Mouse (Mus musculus) kidney, adult 18-20 months (tissue): ENCODE measurements around the gene Ryr2.
"Not testable (repeated sequence)": the region's sequence is repeated elsewhere in the genome, so short reads cannot be mapped to it uniquely, and the experiment has no call there.

Experiments
- DNase-seq: peaks from one replicate; pipeline ENCODE4 v3.0.0; 2021

The Ryr2 gene

DNA sequence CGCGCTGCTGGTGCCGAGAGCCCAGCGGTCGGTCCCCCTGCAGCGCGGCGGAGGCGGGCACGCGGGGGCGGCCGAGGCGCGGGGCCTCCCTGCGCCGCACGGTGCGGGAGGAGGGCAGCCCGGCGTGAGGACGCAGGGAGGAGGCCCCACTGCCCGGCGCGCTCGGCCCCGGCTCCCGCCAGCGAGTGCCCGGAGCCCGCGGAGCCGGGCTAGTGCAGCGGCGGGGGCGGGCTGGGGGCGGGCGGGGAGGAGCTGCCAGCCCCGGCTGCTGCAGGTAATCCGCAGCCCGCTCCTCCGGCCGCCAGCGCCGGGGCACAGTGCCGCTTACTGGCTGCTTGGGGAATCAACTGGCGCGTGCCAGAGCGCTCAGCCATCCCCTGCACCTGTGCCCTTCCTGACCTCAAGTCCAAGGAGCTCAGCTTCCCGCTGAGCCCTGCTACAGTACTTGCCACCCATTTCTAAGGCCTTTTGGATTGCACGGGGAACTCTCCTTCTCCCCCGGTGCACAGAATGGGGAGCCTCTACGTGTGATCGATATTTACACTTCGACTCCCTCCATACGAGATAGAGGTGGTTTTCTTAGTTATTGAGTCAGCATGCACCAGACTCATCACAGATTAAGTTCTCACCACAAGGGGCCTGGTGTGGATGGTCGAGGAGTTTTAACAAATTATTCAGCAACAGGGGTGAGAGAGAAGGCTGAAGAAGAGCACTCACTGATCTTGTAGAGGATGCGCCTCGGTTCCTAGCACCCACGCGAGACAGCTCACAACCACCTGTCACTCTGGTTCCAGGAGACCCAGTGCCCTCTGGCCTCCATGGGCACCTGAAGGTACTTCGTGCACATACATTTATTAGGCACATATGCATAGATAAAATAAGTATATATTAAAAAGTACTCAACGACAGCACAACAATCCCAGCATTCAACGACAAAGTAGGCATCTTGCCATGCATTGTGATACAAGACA lies at the start of gene Ryr2:
TSS of gene Ryr2 (minus strand) at position 284 of the 971 bp plus-strand sequence.
- peak; percentile 78 for DNase-seq

DNA sequence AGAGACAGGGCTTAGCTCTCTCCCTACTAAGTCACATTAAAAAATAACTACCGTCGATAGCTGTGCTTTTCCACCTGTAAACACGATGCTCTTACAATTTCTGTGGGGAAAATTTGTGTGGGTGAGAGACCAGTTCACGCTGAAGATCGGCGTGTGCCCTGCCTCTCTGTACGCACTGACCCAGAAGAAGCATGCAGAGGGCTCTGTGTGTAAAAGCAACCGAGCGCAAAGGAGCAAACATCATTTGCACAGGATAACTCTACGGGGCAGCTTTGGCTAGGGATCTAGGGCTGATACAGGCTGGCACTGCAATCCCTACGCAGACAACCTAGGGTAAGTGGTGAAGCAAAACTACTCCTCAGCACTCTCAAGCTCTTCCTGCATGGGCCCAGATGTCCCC lies 47.2 kb upstream of the Ryr2 start:
- DNase-seq, result no peak

DNA sequence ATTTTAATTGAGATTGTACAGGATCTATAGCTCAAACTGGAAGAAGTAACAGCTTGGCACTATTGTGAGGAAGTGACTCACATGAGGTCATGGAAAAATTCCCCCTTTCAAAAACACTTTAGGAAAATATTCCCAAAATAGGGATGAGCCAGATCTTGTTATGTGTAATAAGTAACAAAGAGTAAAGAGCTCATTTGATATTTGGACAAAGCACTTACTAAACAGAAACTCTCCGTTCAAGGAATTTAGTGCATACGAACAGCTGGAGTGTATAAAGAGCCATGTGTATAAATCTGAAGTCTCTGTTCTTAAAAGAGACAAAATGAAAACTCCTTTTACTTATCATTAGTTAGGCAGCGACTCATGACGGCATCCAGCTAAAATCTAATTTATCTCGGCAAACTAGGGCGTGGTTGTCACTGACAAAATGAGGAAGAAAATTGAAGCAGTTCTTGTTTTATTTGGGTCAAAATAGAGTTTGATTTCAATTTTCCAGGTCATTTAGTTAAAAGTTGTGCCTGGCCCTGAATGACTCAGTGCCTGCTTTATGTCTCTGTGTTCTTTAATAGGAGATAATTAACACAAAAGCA lies 40.3 kb upstream of the Ryr2 start:
- no peak for DNase-seq

DNA sequence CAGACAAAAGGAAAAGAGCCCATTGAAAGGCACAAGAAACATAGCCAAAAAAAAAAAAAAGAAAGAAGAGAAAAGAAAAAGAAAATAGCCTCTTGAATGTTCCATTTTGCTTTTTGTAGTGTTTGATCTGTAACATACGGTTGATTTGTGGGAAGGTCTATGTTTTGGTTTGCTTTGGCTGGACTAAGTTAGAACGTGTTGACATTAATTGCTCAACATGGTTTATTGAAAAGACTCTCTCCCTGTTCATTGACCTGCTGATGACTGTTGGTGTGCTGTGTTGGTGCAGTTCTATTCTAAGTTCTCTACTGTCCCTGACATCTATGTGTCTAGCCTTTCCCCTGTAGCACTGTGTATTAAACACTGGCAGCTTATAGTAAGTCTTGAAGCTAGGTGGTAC lies 39.7 kb upstream of the Ryr2 start:
- no peak for DNase-seq

DNA sequence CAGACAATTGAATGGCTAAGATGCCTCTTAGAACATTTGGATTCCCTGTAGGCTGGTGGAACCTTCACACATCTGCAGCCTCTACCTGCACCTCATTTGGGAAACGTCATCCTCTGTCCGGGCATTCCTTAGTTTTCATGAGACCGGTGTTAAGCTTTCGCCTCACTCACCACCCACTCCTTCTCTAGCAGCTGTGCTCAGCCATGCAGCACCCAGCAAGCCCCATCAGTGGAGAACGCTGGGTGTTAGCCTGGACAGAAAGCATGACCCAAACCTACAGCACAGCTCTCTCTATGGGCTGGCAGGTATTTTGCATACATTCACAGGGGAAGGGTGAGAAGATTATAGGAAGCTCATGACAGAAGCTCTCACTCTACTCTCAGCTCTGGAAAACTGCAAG lies 36.6 kb upstream of the Ryr2 start:
- no peak for DNase-seq

DNA sequence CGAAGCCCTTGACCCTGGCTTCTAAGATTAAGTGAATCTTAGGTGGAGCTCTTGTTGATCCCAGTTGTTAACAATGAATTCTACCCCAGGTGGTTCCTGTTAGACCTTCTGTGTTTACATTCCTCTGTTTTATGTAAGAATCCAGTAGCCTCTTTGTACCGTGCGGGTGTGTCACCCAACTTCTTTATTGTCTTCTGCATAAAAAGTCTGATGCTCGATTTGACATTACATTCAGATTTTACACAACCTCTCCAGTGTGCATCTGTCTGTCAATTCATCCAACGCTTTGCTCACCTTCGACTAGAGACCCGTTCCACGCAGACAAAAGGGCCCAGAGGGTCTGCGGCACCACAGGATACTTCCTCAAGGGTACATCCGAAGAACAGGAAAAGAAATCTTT lies 29.7 kb upstream of the Ryr2 start:
- not testable (repeated sequence) for DNase-seq

DNA sequence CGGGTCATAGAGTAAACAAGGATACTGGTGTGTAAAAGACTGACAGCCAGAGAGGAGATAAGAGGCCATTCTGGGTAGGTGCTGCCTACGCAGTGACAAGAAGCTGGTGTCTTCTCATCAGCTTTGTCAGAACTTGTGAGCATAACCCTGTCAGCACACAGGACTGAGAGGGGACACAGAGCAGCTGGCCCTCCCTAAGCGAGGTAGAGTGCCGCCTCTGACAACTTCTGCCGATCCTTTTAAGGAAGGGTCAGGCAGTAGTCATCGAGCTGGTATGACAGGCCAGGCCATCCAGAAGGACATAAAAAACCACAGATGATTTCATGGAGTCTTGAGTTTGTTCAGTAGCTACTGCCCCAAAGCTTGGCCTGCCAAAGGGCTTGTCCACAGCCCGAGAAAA lies 26.8 kb upstream of the Ryr2 start:
- DNase-seq, result no peak

DNA sequence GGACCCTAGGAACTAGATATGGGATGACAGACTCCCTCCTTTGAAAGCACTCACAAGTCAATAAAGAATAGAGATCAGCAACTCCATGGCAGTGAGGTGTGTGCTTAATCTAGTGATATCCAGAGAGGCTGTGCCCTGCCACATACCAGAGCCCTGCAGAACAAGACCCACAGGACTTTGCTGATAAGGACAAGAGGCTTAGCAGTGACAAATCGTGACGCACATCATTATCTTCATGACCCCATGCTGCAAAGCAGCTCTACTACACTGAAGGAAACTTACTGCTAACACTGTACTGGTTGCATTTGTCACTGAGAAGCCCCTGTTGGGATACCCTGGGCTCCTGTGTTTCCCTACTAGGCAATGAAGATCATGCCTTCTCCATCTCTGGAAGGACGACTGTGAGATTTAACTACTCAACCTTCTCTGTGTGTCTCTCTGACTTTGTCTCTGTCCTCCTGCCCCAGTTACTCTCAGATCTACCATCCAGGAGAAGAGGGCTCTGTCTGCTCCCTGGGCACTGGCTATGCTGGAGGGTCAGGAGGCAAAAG lies 25.5 kb upstream of the Ryr2 start:
- DNase-seq, result no peak

DNA sequence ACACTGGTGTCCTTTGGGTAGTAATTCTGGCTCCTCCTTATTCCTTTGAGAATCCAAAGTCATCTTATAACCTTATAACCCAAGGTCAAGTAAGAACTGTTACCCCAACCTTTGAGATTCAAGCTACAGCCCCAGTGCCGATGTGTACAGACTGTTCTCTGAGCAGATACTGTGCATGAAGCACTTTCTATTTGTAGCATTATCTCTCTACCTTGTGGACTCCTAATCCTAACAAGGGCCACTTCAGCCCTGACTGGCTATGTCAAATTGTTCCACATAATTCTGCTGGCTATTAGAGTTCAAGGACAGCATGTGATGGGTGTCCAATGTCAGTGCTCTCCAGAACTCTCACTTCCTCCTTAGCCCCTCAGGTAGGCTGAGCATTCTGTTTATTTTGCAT lies 22.4 kb upstream of the Ryr2 start:
- no peak for DNase-seq

DNA sequence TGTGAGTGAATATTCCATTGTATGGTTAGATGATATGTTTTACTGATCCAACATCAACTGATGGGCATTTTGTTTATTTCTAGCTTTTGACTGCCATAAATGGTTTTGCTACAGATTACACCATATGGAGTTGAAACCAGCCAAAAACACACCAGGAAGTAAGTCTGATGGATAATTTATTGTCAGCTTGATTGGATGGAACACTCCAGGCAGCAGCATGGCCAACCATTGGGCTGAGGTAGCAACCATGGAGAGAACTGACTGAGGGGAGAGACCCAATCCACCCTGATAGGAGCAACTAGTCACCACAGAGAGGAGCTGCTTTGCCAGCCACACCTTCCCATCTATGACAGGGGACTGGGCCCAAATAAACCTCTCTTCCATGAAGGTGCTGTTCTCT lies 19.4 kb upstream of the Ryr2 start:
- no peak for DNase-seq

DNA sequence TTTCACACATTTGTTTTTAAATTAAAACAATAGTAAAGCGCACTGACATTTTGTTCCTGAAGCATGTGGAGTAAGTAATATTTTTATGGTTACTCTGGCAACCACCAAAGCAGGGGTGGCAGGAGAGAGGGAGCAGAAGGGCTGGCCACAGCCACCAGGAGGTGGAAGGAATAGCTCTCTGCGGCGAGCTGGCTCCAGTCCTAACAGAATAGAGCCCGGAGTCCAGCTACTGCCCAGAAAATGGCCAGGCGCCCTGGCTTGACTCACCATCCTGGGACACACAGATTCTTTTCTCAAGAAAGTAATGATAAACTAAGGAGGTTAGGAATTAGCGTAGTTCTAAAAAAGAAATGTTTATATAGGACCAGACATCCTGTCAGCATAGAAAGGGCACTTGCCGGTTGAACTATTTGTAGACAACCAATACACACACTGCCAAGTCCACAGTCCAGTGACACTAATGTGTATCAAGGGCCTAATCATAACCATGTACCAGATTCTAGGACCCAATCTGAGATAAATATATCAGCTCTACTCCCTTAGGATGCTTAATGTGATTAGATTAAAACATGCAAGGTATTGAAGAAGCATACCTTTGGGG lies 18.3 kb upstream of the Ryr2 start:
- peak; percentile 43 for DNase-seq

DNA sequence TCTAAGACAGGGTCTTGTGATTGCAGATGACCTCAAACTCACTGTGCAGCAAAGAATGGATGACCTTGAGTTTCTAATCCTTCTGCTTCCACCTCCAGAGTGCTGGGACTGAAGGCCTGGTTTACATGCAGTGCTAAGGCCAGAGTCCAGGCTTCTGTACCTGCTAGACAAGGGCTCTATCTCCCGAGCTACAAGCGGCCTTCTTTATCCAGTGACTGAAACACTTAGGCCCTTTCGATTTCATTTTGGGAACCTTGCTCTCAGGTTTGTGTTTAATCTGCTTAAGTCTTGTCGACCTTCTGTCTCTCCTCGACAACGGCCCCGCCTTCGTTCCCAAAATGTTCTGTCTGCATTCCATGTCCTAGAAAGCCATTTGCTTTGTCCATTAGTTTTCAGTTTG lies 8.8 kb upstream of the Ryr2 start:
- DNase-seq, result no peak

DNA sequence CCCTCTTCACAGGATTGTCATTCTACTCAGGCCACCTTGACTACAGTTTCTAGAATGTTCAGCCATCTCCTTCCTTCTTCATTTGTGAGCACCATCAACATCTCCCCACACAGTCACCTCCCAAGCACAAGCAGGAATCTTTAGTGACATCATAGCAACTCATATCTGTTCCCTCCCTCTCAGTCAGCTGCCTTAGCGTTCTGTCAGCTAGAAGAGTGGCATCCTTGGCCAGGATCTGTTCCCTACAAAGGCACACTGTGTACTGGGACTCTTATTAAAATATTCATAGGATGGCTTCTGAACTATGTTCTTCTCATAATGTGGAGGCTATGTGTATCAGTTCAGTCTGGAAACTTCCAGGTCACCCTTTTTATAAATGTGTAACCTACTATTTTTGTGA lies 8.1 kb upstream of the Ryr2 start:
- DNase-seq, result no peak

DNA sequence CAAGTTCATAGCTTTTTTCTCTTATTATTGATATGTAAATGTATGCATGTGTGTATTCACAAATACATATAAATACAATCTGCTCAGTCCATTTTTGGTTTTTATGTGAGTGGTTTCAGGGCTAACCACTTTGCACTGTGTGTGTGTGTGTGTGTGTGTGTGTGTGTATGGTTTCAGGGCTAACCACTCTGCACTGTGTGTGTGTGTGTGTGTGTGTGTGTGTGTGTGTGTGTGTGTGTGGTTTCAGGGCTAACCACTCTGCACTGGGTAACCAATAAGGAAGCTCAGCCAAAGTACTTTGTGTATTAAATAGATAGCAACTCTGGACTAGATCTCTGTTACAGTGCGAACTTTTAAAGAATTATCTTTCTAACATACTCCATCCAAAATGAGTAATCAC lies 2.2 kb upstream of the Ryr2 start:
- DNase-seq, result no peak

DNA sequence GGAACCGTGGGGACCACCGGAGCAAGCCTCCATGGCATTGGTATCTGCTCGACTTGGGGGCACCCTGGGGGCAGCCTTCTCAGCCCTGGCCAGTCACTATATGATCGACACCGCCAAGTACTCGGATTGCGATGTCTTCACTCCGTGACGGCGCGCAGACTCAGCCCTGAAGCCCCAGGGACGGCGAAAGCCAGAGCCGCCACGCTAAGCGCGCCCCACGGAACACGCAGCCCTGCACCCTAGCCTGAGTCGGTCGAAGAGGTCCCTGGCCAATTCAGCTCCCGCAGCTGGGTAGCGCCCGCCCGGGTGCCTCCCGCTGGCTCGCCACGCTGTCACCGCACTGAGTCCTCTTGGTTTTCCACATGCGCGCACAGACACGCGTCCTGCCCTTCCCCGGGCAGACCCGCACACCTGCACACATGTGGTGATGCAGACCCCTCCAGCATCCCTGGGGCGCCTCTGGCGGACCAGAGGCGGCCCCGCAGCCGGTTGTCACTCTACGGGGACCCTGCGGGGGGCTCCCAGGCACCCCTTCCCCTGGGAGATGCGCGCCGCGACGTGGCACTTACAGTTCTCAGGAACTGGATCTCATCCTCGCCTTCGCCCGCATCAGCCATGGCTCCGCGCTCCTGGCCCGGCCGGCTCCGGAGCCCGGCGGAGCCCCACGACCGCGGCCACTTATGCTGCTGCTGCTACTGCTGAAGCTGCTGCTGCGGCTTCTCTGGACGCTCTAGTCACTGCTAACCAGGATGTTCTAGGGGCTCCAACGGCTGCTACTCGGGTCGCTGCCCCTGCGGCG lies 716 bp downstream of the Ryr2 start:
- peak; percentile 19 for DNase-seq

DNA sequence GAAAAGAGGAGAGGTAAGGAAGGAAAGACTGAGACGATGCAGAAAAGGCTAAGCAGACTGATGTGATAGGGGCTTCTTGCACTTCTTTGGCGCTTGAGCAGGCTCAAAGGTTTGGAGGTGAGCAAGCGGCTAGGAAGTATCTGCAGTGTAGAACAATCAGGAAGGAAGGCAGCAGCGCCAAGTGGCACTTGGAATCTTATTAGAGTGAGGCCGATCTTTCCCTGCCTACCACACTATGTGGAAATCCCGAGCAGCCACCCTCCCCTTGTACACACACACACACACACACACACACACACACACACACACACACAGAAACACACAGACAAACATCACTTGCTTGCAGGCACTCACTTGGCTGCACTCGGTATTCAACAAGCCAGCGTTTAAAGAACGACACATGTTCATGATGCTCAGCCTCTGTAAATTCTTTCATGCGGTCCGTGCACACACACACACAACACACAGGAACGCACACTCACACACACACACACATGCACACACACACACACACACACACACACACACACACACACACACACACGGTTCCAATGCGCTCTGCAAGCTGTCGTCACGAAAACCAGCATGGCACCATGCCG lies 1.4 kb downstream of the Ryr2 start:
- no peak for DNase-seq

DNA sequence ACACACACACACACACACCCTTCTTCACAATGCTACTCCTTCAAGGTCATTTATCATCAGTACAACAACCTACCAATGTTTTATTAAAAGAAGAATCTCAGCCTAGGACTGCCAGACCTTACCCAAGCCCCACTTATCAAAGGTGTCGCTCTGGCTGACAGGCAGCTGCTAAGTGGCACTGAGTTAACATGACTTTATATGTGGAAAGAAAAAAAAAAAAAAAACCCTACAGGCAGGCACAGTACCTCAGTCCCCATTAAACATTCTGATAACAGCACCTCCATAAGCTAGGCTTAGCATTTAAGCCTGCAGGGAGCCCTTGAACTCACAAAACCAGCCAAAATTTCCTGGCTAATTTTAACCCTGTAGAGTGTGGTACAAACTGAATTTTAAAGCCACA lies 2.4 kb downstream of the Ryr2 start:
- DNase-seq, result no peak

DNA sequence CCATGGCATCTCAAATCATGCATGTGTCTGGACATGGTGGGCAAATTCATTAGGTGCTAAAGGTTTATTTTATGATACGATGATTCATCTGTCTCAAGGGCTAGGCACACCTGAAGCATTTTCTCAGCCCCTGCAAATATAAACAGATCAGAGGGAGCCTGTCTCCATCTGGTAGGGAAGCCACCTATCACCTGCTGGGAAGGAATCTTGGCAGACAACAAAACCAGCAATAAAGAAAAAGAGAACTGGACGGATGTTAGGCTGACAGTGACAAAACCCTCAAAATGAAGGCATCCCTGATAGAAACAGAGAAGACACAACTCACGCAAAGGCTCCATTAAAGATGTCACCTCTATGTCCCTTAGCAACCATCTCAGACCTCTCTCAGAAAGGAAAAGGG lies 3.7 kb downstream of the Ryr2 start:
- DNase-seq, result no peak

DNA sequence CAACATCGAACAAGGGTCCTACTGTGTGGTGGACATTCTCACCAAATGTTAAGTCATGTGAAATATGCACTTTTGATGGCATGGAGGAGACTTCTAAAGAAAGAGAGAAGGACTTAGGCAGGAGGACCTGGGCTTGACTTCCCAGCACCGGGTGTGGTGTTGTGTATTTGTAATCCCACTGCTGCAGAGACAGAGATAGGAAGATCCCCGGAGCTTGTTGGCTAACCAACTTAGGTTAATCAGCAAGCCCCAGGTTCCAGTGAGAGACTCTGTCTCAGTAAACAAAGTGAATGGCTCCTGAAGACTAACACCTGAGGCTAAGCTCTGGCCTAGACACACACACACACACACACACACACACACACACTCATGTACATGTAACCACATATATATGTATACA lies 7.3 kb downstream of the Ryr2 start:
- DNase-seq, result no peak

DNA sequence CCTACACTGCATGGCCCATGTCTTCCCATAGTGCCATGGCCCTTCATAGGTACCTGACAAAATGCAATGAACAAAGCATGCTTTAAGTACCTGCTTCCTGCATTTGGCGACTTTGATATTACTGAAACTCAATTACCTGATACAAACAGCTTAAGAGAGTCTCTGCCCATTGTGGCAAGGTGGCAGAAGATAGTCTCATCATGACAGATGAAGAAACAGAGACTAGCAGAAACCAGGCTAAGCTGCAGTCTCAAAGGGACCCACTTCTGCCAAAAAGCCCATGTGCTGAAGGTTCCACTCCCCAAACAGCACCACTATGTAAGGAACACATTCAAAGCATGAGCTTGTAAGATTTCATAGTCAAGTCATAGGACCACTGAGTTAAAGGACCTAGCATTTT lies 7.8 kb downstream of the Ryr2 start:
- DNase-seq, result no peak

DNA sequence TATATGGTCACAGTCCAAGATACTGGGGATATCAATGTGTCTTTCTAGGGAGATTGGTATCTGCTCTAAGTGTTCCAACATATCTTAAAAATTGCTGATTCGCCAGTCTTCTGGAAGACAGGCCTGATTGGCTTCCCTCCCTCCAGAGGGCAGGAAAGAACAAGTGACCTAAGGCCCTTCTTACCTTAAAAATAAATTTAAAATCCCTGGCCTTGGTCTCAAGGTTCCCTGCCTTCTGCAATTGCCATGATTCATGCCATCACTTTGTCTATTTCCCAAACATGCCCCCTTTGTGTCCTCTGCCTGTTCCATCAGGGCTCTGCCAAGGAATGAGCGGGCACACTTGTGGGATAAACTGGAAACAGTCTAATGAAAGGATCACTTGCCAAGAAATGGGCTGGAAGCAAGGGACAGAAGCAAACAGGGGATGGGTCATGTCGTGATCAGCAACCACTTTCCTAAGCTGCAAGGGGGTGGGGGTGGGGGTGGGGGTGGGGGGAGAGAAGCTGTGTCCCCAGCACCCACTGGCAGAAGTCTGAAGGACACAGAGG lies 10.3 kb downstream of the Ryr2 start:
- DNase-seq, result no peak

DNA sequence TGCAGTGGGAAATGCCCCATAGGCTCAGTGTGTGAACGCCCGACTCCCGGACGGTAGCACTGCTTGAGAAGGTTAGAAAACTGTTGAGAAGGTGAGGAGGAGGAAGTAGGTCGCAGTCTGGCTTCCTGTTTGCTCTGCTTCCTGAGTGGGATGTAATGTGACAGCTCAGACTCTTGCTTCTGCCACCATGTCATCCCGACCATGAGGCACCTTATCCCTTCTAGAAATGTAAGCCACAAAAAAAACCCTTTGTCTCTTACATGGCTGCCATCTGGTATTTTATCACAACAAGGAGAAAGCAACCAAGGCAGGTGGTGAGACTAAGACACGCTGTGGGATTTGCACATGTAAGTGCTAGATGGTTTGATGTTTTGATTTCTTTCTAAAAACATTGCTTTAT lies 12.2 kb downstream of the Ryr2 start:
- no peak for DNase-seq
